Mouse (Mus musculus) myocyte (in vitro differentiated cells): ENCODE measurements at regions not wholly inside any gene's neighbourhood (a gene's known extent, or its start where the extent isn't known, plus 50 kb on each side); places are given as distances from the start of the nearest gene placed in this dataset.
A peak's percentile ranks its signal among the peaks of the same experiment; 100 is the strongest.

Experiments used
- H3K27me3 ChIP-seq: one replicate; pipeline ENCODE4 v1.6.1; 2011; ENCODE audit not compliant: control insufficient read depth, insufficient read depth, insufficient read length
- H3K36me3 ChIP-seq: one replicate; pipeline ENCODE4 v1.6.1; 2011; ENCODE audit not compliant: control insufficient read depth, insufficient read depth
- H3K4me2 ChIP-seq: one replicate; pipeline ENCODE4 v1.6.1; 2011; ENCODE audit warnings: low read depth, control low read depth
- H3K4me3 ChIP-seq: one replicate; pipeline ENCODE4 v1.5.1; 2011; ENCODE audit warnings: mild to moderate bottlenecking, control low read depth, moderate library complexity
- H3K79me2 ChIP-seq: one replicate; pipeline ENCODE4 v1.6.1; 2011; ENCODE audit not compliant: control insufficient read depth, insufficient read depth
- H3ac ChIP-seq: one replicate; pipeline ENCODE4 v1.6.1; 2011; ENCODE audit not compliant: control insufficient read depth, insufficient read length
- CEBPB ChIP-seq: IDR thresholded peaks from 2 replicates; pipeline ENCODE4 v1.6.1; 2011; ENCODE audit warnings: mild to moderate bottlenecking, moderate library complexity; ENCODE audit not compliant: poor library complexity, insufficient read depth, severe bottlenecking
- E2F4 ChIP-seq: IDR thresholded peaks from one replicate; pipeline ENCODE4 v1.6.1; 2011; ENCODE audit warnings: mild to moderate bottlenecking, control low read depth, moderate library complexity; ENCODE audit not compliant: insufficient read depth
- MAX ChIP-seq: IDR thresholded peaks from one replicate; pipeline ENCODE4 v1.6.1; 2011; ENCODE audit warnings: low read depth, mild to moderate bottlenecking, control low read depth
- MYOD1 ChIP-seq, 3 experiments: IDR thresholded peaks; one replicate each; pipeline ENCODE4 v1.6.1; 2011; ENCODE audit warnings: control low read depth in 2 of 3, low read depth in 2 of 3, mild to moderate bottlenecking in 2 of 3, moderate library complexity in 1 of 3; ENCODE audit not compliant: insufficient read length in 2 of 3, control insufficient read depth in 1 of 3
- MYOG ChIP-seq, 3 experiments: IDR thresholded peaks; one replicate each; pipeline ENCODE4 v1.6.1; 2011; ENCODE audit warnings: control low read depth in 2 of 3, low read depth in 2 of 3, mild to moderate bottlenecking in 2 of 3; ENCODE audit not compliant: insufficient read length in 2 of 3, control insufficient read depth in 1 of 3, insufficient read depth in 1 of 3
- POLR2A ChIP-seq: IDR thresholded peaks from one replicate; pipeline ENCODE4 v1.6.1; 2011; ENCODE audit warnings: low read depth, mild to moderate bottlenecking, control low read depth, moderate library complexity; ENCODE audit not compliant: insufficient read length
- POLR2AphosphoS2 ChIP-seq: IDR thresholded peaks from one replicate; pipeline ENCODE4 v1.6.1; 2011; ENCODE audit warnings: low read depth, control low read depth; ENCODE audit not compliant: insufficient read length
- REST ChIP-seq: IDR thresholded peaks from one replicate; pipeline ENCODE4 v1.6.1; 2011; ENCODE audit warnings: mild to moderate bottlenecking, control low read depth, moderate library complexity; ENCODE audit not compliant: insufficient read depth, insufficient read length
- SRF ChIP-seq: IDR thresholded peaks from one replicate; pipeline ENCODE4 v1.6.1; 2011; ENCODE audit warnings: low read depth; ENCODE audit not compliant: control insufficient read depth, insufficient read length
- TCF12 ChIP-seq: IDR thresholded peaks from one replicate; pipeline ENCODE4 v1.6.1; 2011; ENCODE audit warnings: mild to moderate bottlenecking, control low read depth; ENCODE audit not compliant: poor library complexity, insufficient read depth, severe bottlenecking
- TCF3 ChIP-seq: IDR thresholded peaks from one replicate; pipeline ENCODE4 v1.6.1; 2011; ENCODE audit warnings: low read depth, control low read depth; ENCODE audit not compliant: insufficient read length
- USF1 ChIP-seq: IDR thresholded peaks from one replicate; pipeline ENCODE4 v1.6.1; 2011; ENCODE audit warnings: low read depth, mild to moderate bottlenecking, control low read depth, moderate library complexity

- H3K4me3 ChIP-seq: no peak overlapping the region
- H3ac ChIP-seq: no peak overlapping the region
- no peak overlapping the region for H3K4me2 ChIP-seq
- no peaks in the 10 kb centered on the region for H3K79me2 ChIP-seq
- H3K36me3 ChIP-seq: no peaks in the 10 kb centered on the region
- TF ChIP-seq MYOG (IDR thresholded peaks at IDR 0.05; ENCODE audit: control insufficient read depth in 1 of 3, insufficient read depth in 1 of 3, insufficient read length in 2 of 3, low read depth in 2 of 3) (no peak), CEBPB (no peak), TCF12 (no peak), POLR2AphosphoS2 (no peak), TCF3 (no peak), USF1 (no peak), REST (no peak), SRF (no peak), MYOD1 (IDR thresholded peaks at IDR 0.05; ENCODE audit: control insufficient read depth in 1 of 3, insufficient read length in 2 of 3, low read depth in 2 of 3) (no peak), POLR2A (no peak), E2F4 (no peak), MAX (no peak)
- H3K27me3 ChIP-seq: no peaks in the 10 kb centered on the region
Observed at GRCm38 (mm10) chr1:147309246-147309645, 814.7 kb downstream of the Brinp3 start.

GRCm38 (mm10) chr1:147343276-147343953, 848.9 kb downstream of the Brinp3 start:
- Histone ChIP-seq H3K36me3 (no peaks in the 10 kb centered on the region), H3K79me2 (no peaks in the 10 kb centered on the region), H3K4me3 (no peak overlapping the region), H3K4me2 (no peak overlapping the region), H3K27me3 (no peaks in the 10 kb centered on the region), H3ac (no peak overlapping the region)
- TF ChIP-seq CEBPB (no peak), MYOG (IDR thresholded peaks at IDR 0.05; ENCODE audit: control insufficient read depth in 1 of 3, insufficient read depth in 1 of 3, insufficient read length in 2 of 3, low read depth in 2 of 3) (peak in 2 of 3 experiments; percentile 61 to 86), MYOD1 (IDR thresholded peaks at IDR 0.05; ENCODE audit: control insufficient read depth in 1 of 3, insufficient read length in 2 of 3, low read depth in 2 of 3) (peak in 2 of 3 experiments; percentile 20 to 67), E2F4 (no peak), SRF (no peak), REST (no peak), USF1 (no peak)

GRCm38 (mm10) chr1:147344027-147344426, 849.5 kb downstream of the Brinp3 start:
- H3K4me2 ChIP-seq: no peak overlapping the region
- TF ChIP-seq E2F4: no peak
- TF ChIP-seq MYOG (IDR thresholded peaks at IDR 0.05; ENCODE audit: control insufficient read depth in 1 of 3, insufficient read depth in 1 of 3, insufficient read length in 2 of 3, low read depth in 2 of 3): no peak
- TF ChIP-seq SRF: no peak
- TF ChIP-seq REST: no peak
- no peak for TF ChIP-seq MYOD1 (IDR thresholded peaks at IDR 0.05; ENCODE audit: control insufficient read depth in 1 of 3, insufficient read length in 2 of 3, low read depth in 2 of 3)
- TF ChIP-seq TCF3: no peak
- no peak for TF ChIP-seq MAX
- no peak for TF ChIP-seq CEBPB
- TF ChIP-seq USF1: no peak

More at GRCm38 (mm10) chr1:147344027-147344426, 849.5 kb downstream of the Brinp3 start:
- Histone ChIP-seq H3ac (no peak overlapping the region), H3K27me3 (no peaks in the 10 kb centered on the region), H3K36me3 (no peaks in the 10 kb centered on the region), H3K4me3 (no peak overlapping the region), H3K79me2 (no peaks in the 10 kb centered on the region)
